ENCODE assay signal across 10 mouse cellular contexts in the genomic region with DNA sequence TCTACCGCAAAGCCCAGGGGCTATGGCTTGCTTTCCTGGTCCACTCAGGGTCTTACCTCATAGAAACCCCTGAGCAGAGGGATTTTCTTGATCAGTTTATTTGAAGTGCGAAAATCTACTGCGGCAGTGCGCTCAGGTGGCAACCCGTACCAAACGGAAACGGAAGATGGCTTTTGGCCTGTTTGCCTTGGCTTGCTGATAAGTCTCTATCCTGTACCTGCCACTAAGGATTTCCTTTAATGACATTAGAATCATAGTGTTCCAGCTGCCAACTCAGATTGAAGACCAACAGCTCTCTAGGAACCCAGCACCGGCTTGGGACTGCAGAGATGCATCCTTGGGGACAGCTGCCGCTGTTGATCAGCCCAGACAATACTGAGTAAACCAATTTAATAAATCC. TPM values are rescaled to one million over a fixed set of nuclear protein-coding genes. Genes with fewer than 3 reads are reported as not detected.
A peak's percentile ranks its signal among the peaks of the same experiment; 100 is the strongest.
DNase-seq lines count a peak whose midpoint lies in the region; ATAC-seq and TF ChIP-seq lines count a peak whose summit lies in the region.
"Had no signal": no experiment of that assay in that cellular context is flagged by ENCODE, and none has a peak within 500 bp of the region (broad histone marks: within the 10 kb centered on the region; RNA-seq: fewer than 3 reads in every experiment).

No protein-coding gene starts in this region.

- WGBS in heart, embryonic 16.5 days: 63% methylated on average over 9 of the region's 9 CpGs
- 79% methylated on average over 9 of the region's 9 CpGs for WGBS in hindbrain, embryonic 12.5 days
- 72% methylated on average over 9 of the region's 9 CpGs for WGBS in midbrain, embryonic 12.5 days

- H3K4me1 ChIP-seq in heart, embryonic 16.5 days (ENCODE audit: control insufficient read depth, insufficient read depth, low read length): peaks cover 14% of the 10 kb centered on the region
- H3K4me1 ChIP-seq in G1E (ENCODE audit: insufficient read depth, low read depth, low read length): peaks cover 42% of the 10 kb centered on the region
- peaks cover 20% of the 10 kb centered on the region for H3K4me1 ChIP-seq in hindbrain, embryonic 12.5 days
- H3K4me1 ChIP-seq in midbrain, embryonic 12.5 days: peaks cover 20% of the 10 kb centered on the region

- H3K9me3 ChIP-seq in heart, embryonic 16.5 days (replicated peaks; ENCODE audit: control insufficient read depth, low read length): no peaks in the 10 kb centered on the region
- H3K9me3 ChIP-seq in G1E (replicated peaks): no peaks in the 10 kb centered on the region
- H3K9me3 ChIP-seq in hindbrain, embryonic 12.5 days (replicated peaks): no peaks in the 10 kb centered on the region
- no peaks in the 10 kb centered on the region for H3K9me3 ChIP-seq in midbrain, embryonic 12.5 days

- H3K4me3 ChIP-seq in heart, embryonic 16.5 days (ENCODE audit: low read length): peak overlapping the region; percentile 9; the same call in 1 of the 2 replicates
- peak overlapping the region; percentile 83 for H3K4me3 ChIP-seq in G1E (ENCODE audit: low read depth, low read length)
- no peak overlapping the region for H3K4me3 ChIP-seq in hindbrain, embryonic 12.5 days
- H3K4me3 ChIP-seq in midbrain, embryonic 12.5 days: 0 out of 2 replicates have a peak overlapping the region, but pooled peaks have one; percentile 10

- H3K9ac ChIP-seq in heart, embryonic 16.5 days (ENCODE audit: low read length): no peak overlapping the region
- H3K9ac ChIP-seq in hindbrain, embryonic 12.5 days: peak overlapping the region; percentile 23; the same call in 1 of the 2 replicates
- H3K9ac ChIP-seq in midbrain, embryonic 12.5 days (replicated peaks): no peak overlapping the region

- no peak for ATAC-seq in heart, embryonic 16.5 days (replicated peaks; ENCODE audit: extremely low read depth, insufficient read depth, low FRiP score)
- ATAC-seq in G1E (ENCODE audit: extremely low read depth, insufficient number of reproducible peaks, low FRiP score, poor library complexity, severe bottlenecking): no peak
- ATAC-seq in hindbrain, embryonic 12.5 days (ENCODE audit: low FRiP score): no peak
- no peak for ATAC-seq in midbrain, embryonic 12.5 days (ENCODE audit: low FRiP score, low read depth)
- ATAC-seq in cerebellum, adult (ENCODE audit: insufficient number of reproducible peaks, low FRiP score, low TSS enrichment): no peak

- no peaks in the 10 kb centered on the region for H3K27me3 ChIP-seq in heart, embryonic 16.5 days (ENCODE audit: control insufficient read depth, insufficient read depth, low read length)
- H3K27me3 ChIP-seq in G1E (ENCODE audit: insufficient read depth, low read length): no peaks in the 10 kb centered on the region
- no peaks in the 10 kb centered on the region; the same call in 1 of the 2 replicates for H3K27me3 ChIP-seq in hindbrain, embryonic 12.5 days
- H3K27me3 ChIP-seq in midbrain, embryonic 12.5 days: peaks cover 22% of the 10 kb centered on the region

- H3K27ac ChIP-seq in heart, embryonic 16.5 days (ENCODE audit: low read length): no peak overlapping the region
- H3K27ac ChIP-seq in hindbrain, embryonic 12.5 days: no peak overlapping the region
- H3K27ac ChIP-seq in midbrain, embryonic 12.5 days (replicated peaks): no peak overlapping the region

- H3K4me2 ChIP-seq in heart, embryonic 16.5 days (ENCODE audit: low read depth, low read length): peak overlapping the region; percentile 85
- peak overlapping the region; percentile 80 for H3K4me2 ChIP-seq in hindbrain, embryonic 12.5 days (replicated peaks)
- H3K4me2 ChIP-seq in midbrain, embryonic 12.5 days (replicated peaks): peak overlapping the region; percentile 83

- intact Hi-C loops in heart, postnatal 14 days (cut with DNase I): no loop called here

- H3K36me3 ChIP-seq in heart, embryonic 16.5 days (ENCODE audit: control insufficient read depth, insufficient read depth): 0 out of 2 replicates have a peak, but pooled peaks cover 3% of the 10 kb centered on the region
- peaks cover 55% of the 10 kb centered on the region for H3K36me3 ChIP-seq in G1E (replicated peaks)
- peaks cover 8% of the 10 kb centered on the region for H3K36me3 ChIP-seq in hindbrain, embryonic 12.5 days
- peaks cover 8% of the 10 kb centered on the region for H3K36me3 ChIP-seq in midbrain, embryonic 12.5 days

- no peak for DNase-seq in heart, postnatal 14 days
- no peak for DNase-seq in G1E (ENCODE audit: low spot score)
- no peak for DNase-seq in ovary, postnatal 10 days (ENCODE audit: low spot score)
- DNase-seq in urinary bladder, postnatal 25 days (ENCODE audit: low spot score): no peak
- DNase-seq: cerebellum, postnatal 14 days; lung, postnatal 10 days had no signal

- no peak for TF ChIP-seq CTCF in G1E (IDR thresholded peaks at IDR 0.05; ENCODE audit: low read depth, low read length)

RNA-seq across cellular contexts. Expression of a gene that starts 1.1 kb away (rescaled TPM):
- 3.2 and 4.2 TPM in 2 replicates for polyA plus RNA-seq in heart, embryonic 16.5 days (2015; fragmentation: Nextera tagmentation; extraction: Ambion mirVana)
- 1 to 10 TPM; 1.9 TPM for total RNA-seq in heart, postnatal 14 days (2021)
- 10.2 and 14.1 TPM in 2 replicates for total RNA-seq in G1E (2014; fragmentation: Nextera tagmentation)
- total RNA-seq in G1E (2017): 5.9 and 6.2 TPM in 2 replicates
- polyA plus RNA-seq in G1E (2012): 3.7 and 3.8 TPM in 2 replicates
- polyA plus RNA-seq in hindbrain, embryonic 12.5 days (2016; fragmentation: Nextera tagmentation; extraction: Ambion mirVana): 4.6 and 4.9 TPM in 2 replicates
- polyA plus RNA-seq in midbrain, embryonic 12.5 days (2016; fragmentation: Nextera tagmentation; extraction: Ambion mirVana): 4.0 and 4.6 TPM in 2 replicates

RNA-seq across cellular contexts. Expression of a gene that starts 1.2 kb away (rescaled TPM):
- polyA plus RNA-seq in heart, embryonic 16.5 days (2015; fragmentation: Nextera tagmentation; extraction: Ambion mirVana): 65.6 and 65.9 TPM in 2 replicates
- 10 to 100 TPM; 18.1 to 22.5 TPM for total RNA-seq in heart, postnatal 14 days (2021)
- total RNA-seq in G1E (2014; fragmentation: Nextera tagmentation): 35.2 and 44.2 TPM in 2 replicates
- 82.9 and 124 TPM in 2 replicates for total RNA-seq in G1E (2017)
- 43.6 and 49.6 TPM in 2 replicates for polyA plus RNA-seq in G1E (2012)
- polyA plus RNA-seq in hindbrain, embryonic 12.5 days (2016; fragmentation: Nextera tagmentation; extraction: Ambion mirVana): 37.5 and 40.5 TPM in 2 replicates
- polyA plus RNA-seq in midbrain, embryonic 12.5 days (2016; fragmentation: Nextera tagmentation; extraction: Ambion mirVana): 41.3 and 42.3 TPM in 2 replicates

RNA-seq across cellular contexts. Expression of a gene that starts 12.4 kb away (rescaled TPM):
- 0.60 and 1.2 TPM in 2 replicates for polyA plus RNA-seq in heart, embryonic 16.5 days (2015; fragmentation: Nextera tagmentation; extraction: Ambion mirVana)
- total RNA-seq in heart, postnatal 14 days (2021): under 1 TPM; 0.46 to 0.55 TPM
- 1.5 and 3.7 TPM in 2 replicates for total RNA-seq in G1E (2014; fragmentation: Nextera tagmentation)
- total RNA-seq in G1E (2017): 0.35 and 3.3 TPM in 2 replicates
- polyA plus RNA-seq in G1E (2012): 0.13 and 0.26 TPM in 2 replicates
- polyA plus RNA-seq in hindbrain, embryonic 12.5 days (2016; fragmentation: Nextera tagmentation; extraction: Ambion mirVana): 2.0 and 2.7 TPM in 2 replicates
- 1.9 and 2.4 TPM in 2 replicates for polyA plus RNA-seq in midbrain, embryonic 12.5 days (2016; fragmentation: Nextera tagmentation; extraction: Ambion mirVana)

RNA-seq across cellular contexts. Expression of a gene that starts 27.2 kb away (rescaled TPM):
- 39.8 and 45.0 TPM in 2 replicates for polyA plus RNA-seq in heart, embryonic 16.5 days (2015; fragmentation: Nextera tagmentation; extraction: Ambion mirVana)
- total RNA-seq in heart, postnatal 14 days (2021): 10 to 100 TPM; 25.2 to 25.6 TPM
- total RNA-seq in G1E (2014; fragmentation: Nextera tagmentation) (40.6 and 61.3 TPM in 2 replicates), G1E (2017) (76.2 and 82.7 TPM in 2 replicates)
- 41.9 and 43.6 TPM in 2 replicates for polyA plus RNA-seq in G1E (2012)
- 55.0 and 55.1 TPM in 2 replicates for polyA plus RNA-seq in hindbrain, embryonic 12.5 days (2016; fragmentation: Nextera tagmentation; extraction: Ambion mirVana)
- polyA plus RNA-seq in midbrain, embryonic 12.5 days (2016; fragmentation: Nextera tagmentation; extraction: Ambion mirVana): 56.7 and 57.5 TPM in 2 replicates

RNA-seq across cellular contexts. Expression of a gene that starts 35.6 kb away (rescaled TPM):
- polyA plus RNA-seq in heart, embryonic 16.5 days (2015; fragmentation: Nextera tagmentation; extraction: Ambion mirVana): 10.3 and 12.7 TPM in 2 replicates
- total RNA-seq in heart, postnatal 14 days (2021): 1 to 10 TPM; 7.0 to 7.4 TPM
- 50.7 and 77.5 TPM in 2 replicates for total RNA-seq in G1E (2014; fragmentation: Nextera tagmentation)
- 29.7 and 33.2 TPM in 2 replicates for total RNA-seq in G1E (2017)
- 4.1 and 4.3 TPM in 2 replicates for polyA plus RNA-seq in G1E (2012)
- 21.1 and 22.9 TPM in 2 replicates for polyA plus RNA-seq in hindbrain, embryonic 12.5 days (2016; fragmentation: Nextera tagmentation; extraction: Ambion mirVana)
- polyA plus RNA-seq in midbrain, embryonic 12.5 days (2016; fragmentation: Nextera tagmentation; extraction: Ambion mirVana): 18.5 and 21.4 TPM in 2 replicates
